Mouse (Mus musculus) myocyte (in vitro differentiated cells): Measurements from ENCODE around the gene Fam241a.

ENCODE experiments used
- CEBPB ChIP-seq: IDR thresholded peaks from 2 replicates; pipeline ENCODE4 v1.6.1; 2011; ENCODE audit warnings: mild to moderate bottlenecking, moderate library complexity; ENCODE audit not compliant: poor library complexity, insufficient read depth, severe bottlenecking
- E2F4 ChIP-seq: IDR thresholded peaks from one replicate; pipeline ENCODE4 v1.6.1; 2011; ENCODE audit warnings: mild to moderate bottlenecking, control low read depth, moderate library complexity; ENCODE audit not compliant: insufficient read depth
- MAX ChIP-seq: IDR thresholded peaks from one replicate; pipeline ENCODE4 v1.6.1; 2011; ENCODE audit warnings: low read depth, mild to moderate bottlenecking, control low read depth
- MYOD1 ChIP-seq, 3 experiments: IDR thresholded peaks; one replicate each; pipeline ENCODE4 v1.6.1; 2011; ENCODE audit warnings: control low read depth in 2 of 3, low read depth in 2 of 3, mild to moderate bottlenecking in 2 of 3, moderate library complexity in 1 of 3; ENCODE audit not compliant: insufficient read length in 2 of 3, control insufficient read depth in 1 of 3
- MYOG ChIP-seq, 3 experiments: IDR thresholded peaks; one replicate each; pipeline ENCODE4 v1.6.1; 2011; ENCODE audit warnings: control low read depth in 2 of 3, low read depth in 2 of 3, mild to moderate bottlenecking in 2 of 3; ENCODE audit not compliant: insufficient read length in 2 of 3, control insufficient read depth in 1 of 3, insufficient read depth in 1 of 3
- POLR2A ChIP-seq: IDR thresholded peaks from one replicate; pipeline ENCODE4 v1.6.1; 2011; ENCODE audit warnings: low read depth, mild to moderate bottlenecking, control low read depth, moderate library complexity; ENCODE audit not compliant: insufficient read length
- POLR2AphosphoS2 ChIP-seq: IDR thresholded peaks from one replicate; pipeline ENCODE4 v1.6.1; 2011; ENCODE audit warnings: low read depth, control low read depth; ENCODE audit not compliant: insufficient read length
- REST ChIP-seq: IDR thresholded peaks from one replicate; pipeline ENCODE4 v1.6.1; 2011; ENCODE audit warnings: mild to moderate bottlenecking, control low read depth, moderate library complexity; ENCODE audit not compliant: insufficient read depth, insufficient read length
- SRF ChIP-seq: IDR thresholded peaks from one replicate; pipeline ENCODE4 v1.6.1; 2011; ENCODE audit warnings: low read depth; ENCODE audit not compliant: control insufficient read depth, insufficient read length
- TCF12 ChIP-seq: IDR thresholded peaks from one replicate; pipeline ENCODE4 v1.6.1; 2011; ENCODE audit warnings: mild to moderate bottlenecking, control low read depth; ENCODE audit not compliant: poor library complexity, insufficient read depth, severe bottlenecking
- TCF3 ChIP-seq: IDR thresholded peaks from one replicate; pipeline ENCODE4 v1.6.1; 2011; ENCODE audit warnings: low read depth, control low read depth; ENCODE audit not compliant: insufficient read length
- USF1 ChIP-seq: IDR thresholded peaks from one replicate; pipeline ENCODE4 v1.6.1; 2011; ENCODE audit warnings: low read depth, mild to moderate bottlenecking, control low read depth, moderate library complexity

DNA sequence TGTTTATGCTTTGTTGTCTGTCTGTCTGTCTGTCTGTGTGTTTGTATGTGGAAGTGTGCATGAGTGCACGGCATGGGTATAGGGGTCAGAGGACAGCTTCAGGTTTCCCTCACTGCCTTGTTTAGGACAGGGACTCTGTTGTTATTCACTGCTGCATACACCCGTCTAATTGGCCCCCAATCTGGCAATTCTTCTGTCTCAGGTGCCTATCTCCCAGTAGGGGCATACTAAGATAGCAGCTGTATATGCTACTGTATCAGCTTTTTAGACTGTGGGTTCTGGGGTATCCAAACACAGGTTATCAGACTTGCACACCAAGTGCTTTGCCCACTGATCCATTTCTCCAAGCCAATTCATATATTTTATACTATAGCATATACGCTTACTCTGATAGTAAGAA, 16.2 kb downstream of the Fam241a start:
- TF ChIP-seq REST, result no peak
- no peak for TF ChIP-seq POLR2A
- TF ChIP-seq POLR2AphosphoS2, result no peak
- no peak for TF ChIP-seq MYOD1 (IDR thresholded peaks at IDR 0.05; ENCODE audit: control insufficient read depth in 1 of 3, insufficient read length in 2 of 3, low read depth in 2 of 3)
- TF ChIP-seq MAX, result no peak
- no peak for TF ChIP-seq SRF
- TF ChIP-seq USF1, result no peak
- no peak for TF ChIP-seq TCF12
- no peak for TF ChIP-seq TCF3
- no peak for TF ChIP-seq CEBPB
- no peak for TF ChIP-seq MYOG (IDR thresholded peaks at IDR 0.05; ENCODE audit: control insufficient read depth in 1 of 3, insufficient read depth in 1 of 3, insufficient read length in 2 of 3, low read depth in 2 of 3)
- no peak for TF ChIP-seq E2F4
